Mouse (Mus musculus) large intestine, adult 2 months (tissue): Measurements from ENCODE around the gene Caskin2. TPM values are rescaled to one million over a fixed set of nuclear protein-coding genes. Genes with fewer than 3 reads are reported as not detected.
A peak's percentile ranks its signal among the peaks of the same experiment; 100 is the strongest.
"Not testable (repeated sequence)": the region's sequence is repeated elsewhere in the genome, so short reads cannot be mapped to it uniquely, and the experiment has no call there.

ENCODE experiments used
- DNase-seq: peaks from one replicate; pipeline ENCODE4 v3.0.0-alpha.2; 2012; ENCODE audit warnings: low read depth, low spot score
- WGBS: fragments of 180-500 bp; shearing (Covaris S2); methylation state at CpG from one replicate; pipeline ENCODE4 v1.1.7; 2018; 5-methylcytosine and 5-hydroxymethylcytosine counted together
- polyA plus RNA-seq: library from polyadenylated mRNA; depleted of rRNA; stranded (reverse); fragments of >200 nt; gene quantifications from 2 replicates; pipeline ENCODE4 v1.2.3, GENCODE M21; 2012; rRNA removed

The Caskin2 gene
- polyA plus RNA-seq, result 31.3 and 42.0 TPM in 2 replicates

DNA sequence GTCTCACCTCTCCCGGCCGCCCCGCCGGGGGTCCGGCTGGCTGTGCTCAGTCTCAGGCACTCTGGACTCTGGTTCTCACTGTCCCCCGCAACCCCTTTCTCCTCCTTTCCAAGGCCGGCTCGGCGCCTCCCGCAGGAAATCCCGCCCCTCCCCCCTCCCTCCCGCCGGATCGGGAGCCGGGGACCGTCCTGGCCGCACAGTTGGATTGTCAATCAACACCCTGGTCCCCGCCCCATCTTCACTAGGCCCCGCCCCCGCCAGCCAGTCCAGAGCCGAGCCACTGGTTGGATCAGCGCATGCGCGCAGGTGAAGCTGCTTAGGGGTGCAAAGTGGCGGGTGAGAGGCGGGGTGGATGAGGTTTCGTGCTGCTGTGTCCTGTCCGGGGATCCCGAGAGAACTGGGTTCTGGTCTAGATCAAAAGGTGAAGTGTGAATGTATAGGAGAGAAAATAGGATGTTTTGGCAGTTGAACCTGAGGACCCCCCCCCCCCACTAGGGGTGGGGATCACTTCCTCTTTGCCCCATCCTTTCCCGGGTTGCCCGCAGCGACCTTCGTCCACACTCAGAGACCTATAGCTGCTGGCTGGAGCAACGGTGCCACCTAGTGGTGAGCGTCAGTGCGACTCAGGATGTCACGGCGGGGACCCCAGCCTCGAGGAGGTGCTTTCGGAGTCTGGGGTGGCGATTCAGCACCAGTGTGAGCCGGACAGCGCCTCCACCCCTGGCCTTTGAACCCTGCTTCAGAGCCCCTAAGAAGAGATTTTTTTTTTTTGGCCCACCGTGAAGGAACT is at the start of gene Caskin2:
TSS of gene Caskin2 (minus strand) at position 133 of the 790 bp plus-strand sequence.
- under 1% methylated on average over 43 of the region's 44 CpGs for WGBS
- DNase-seq, result peak; percentile 86

DNA sequence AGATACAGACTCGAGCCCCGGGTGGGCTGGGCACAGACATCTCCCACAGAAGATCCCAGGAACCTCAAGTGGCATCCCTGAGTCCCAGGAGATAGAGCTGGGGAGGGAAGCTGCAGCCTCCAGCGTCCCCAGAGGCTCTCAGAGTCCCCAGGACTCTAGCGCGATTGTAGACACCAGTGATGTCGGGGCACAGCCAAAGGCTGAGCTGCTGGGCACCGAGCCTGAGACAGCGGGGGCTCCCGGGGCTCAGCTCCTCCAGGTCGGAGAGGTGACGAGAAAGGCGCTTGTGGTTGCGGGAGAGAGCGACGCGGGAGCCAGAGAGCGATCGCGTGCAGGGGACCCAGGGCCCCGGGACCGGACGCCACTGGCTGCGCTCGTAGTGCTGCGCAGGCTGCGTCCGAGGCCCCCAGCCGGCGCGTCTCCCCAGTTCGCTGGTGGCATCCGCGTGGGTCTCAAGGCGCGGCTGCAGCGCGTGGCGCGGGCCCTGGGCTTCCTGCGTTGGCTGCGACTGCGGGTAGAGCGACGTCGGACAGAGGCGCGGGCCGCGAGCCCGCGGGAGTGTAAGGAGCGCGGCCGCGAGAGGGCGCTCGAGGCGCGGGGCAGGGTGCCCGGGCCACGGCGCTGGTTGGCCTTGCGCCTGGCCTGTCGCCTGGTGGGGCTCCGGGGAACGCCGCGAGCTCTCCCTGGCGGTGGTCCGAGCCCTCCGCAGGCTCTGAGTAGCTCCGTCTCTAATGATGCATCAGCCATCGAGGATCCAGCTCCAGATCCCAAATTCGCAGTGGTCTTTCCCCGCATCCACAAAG is 45.9 kb upstream of the Caskin2 start:
- 1% methylated on average over 74 of the region's 75 CpGs for WGBS
- no peak for DNase-seq

- 44% methylated on average over 27 of the region's 27 CpGs for WGBS
Observed at GRCm38 (mm10) chr11:115858354-115858753, 44.9 kb upstream of the Caskin2 start, which contains the start of gene Myo15b. Gene Myo15b, plus strand, starts transcription at chr11:115858406.

DNA sequence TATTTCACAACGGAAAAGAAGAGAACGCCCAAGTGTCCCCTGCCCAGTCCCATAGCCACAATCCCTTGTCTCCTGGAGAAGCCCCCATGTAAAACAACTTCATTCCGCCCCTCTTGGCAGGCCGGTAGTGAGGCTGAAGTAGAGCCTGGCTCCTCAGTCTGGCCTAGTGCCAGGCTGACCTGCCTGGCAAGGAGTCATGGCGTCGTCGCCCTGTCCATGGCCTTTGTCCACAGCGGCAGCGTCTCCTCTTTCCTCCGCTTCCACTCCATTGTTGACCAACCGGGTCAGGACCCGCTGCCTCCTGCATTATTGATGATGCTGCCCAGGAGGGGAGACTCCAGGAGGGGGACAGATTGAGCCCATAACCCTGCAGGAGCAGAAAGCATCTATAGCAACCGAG is 44.5 kb upstream of the Caskin2 start:
- DNase-seq, result no peak
- WGBS, result 59% methylated on average over 13 of the region's 13 CpGs

More at GRCm38 (mm10) chr11:115858354-115858753, 44.9 kb upstream of the Caskin2 start, which contains the start of gene Myo15b:
- DNase-seq, result no peak

DNA sequence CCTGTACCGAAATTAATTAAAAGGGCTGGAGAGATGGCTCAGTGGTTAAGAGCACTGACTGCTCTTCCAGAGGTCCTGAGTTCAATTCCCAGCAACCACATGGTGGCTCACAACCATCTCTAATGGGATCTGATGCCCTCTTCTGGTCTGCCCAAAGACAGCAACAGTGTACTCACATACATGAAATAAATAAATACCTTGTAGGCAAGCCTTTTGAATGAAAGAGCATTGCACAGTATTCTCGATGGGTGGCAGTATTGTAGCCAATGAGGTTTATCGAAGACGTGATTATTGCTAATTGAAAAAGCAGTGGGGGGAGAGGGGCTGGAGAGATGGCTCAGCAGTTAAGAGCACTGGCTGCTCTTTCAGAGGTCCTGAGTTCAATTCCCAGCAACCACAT is 43.7 kb upstream of the Caskin2 start:
- WGBS, result 86% methylated on average over 4 of the region's 4 CpGs
- not testable (repeated sequence) for DNase-seq

DNA sequence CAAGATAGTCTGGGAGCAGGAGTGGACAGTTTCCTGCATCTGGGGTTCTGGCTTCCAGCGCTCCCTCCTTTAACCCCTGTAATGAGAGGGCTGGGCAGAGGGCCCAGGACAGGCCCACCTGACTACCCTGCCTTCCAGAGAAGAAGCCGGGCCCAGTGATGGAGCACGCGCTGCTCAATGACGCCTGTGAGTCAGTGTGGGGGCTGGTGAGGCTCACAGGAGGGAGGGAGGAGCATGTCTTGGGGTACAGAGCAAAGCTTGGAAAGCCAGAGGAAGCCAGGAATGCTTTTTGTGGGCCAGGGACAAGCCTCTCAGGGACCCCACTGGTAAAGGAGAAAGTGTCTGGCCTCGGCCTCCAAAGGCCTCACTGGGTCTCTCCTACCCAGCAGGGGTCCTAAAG is 41.2 kb upstream of the Caskin2 start:
- 88% methylated on average over 6 of the region's 6 CpGs for WGBS

DNA sequence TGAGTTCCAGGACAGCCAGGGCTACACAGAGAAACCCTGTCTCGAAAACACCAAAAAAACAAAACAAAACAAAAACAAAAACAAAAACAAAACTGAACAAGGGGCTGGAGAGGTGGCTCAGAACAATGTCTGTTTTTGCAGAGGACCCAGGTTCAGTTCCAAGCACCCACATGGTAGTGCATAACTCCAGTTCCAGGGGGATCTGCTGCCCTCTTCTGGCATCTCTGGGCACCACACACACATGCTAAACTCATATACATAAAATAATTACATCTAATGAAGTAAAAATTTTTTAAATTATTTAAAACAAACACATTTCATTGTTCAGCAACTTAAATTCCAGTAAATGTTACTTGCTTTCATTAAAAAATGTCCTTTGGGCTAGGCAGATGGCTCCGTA is 32.4 kb upstream of the Caskin2 start:
- DNase-seq, result no peak
- WGBS, result 98% methylated on average over 2 of the region's 2 CpGs

More for the DNA sequence above, 41.2 kb upstream of the Caskin2 start:
- no peak for DNase-seq

- no peak for DNase-seq
- WGBS, result 32% methylated on average over 8 of the region's 8 CpGs
Observed at GRCm38 (mm10) chr11:115844240-115844639, 30.8 kb upstream of the Caskin2 start.

- WGBS, result 46% methylated on average over 5 of the region's 5 CpGs
- peak; percentile 95 for DNase-seq
Observed at GRCm38 (mm10) chr11:115843891-115844239, 30.4 kb upstream of the Caskin2 start.

DNA sequence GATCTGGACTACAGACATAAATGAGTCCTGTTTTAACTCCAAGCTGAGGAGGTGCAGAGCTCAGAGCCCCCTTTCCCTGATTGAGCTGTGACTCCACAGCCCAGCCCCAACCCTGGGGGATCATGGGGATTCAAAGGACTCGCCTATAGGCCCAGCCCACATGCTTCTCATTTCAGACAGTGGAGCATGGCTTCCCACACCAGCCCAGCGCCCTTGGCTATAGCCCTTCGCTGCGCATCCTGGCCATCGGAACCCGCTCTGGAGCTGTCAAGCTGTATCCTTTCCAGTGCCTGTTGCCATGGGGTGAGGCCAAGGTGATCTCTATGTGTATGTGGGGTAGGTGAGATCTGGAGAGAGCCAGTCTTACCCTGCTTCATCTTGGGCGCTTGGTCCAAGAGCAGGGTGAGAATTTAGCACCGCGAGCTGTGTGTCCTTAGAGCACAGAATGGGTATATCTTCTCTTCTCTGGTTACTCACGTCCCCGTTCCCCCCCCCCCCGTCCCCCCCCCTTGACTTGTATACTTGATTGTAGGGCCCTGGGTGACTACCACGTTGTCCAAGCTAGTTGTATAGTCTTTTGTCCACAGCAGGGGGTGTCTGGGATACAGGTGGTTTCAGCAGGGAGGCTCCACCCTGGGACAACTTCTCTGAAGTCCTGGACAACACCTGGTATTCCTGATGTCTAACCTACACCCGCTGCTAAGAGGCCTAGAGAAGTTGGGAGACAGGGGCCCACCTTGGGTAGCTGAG is 29.9 kb upstream of the Caskin2 start:
- DNase-seq, result no peak
- WGBS, result 54% methylated on average over 14 of the region's 14 CpGs

DNA sequence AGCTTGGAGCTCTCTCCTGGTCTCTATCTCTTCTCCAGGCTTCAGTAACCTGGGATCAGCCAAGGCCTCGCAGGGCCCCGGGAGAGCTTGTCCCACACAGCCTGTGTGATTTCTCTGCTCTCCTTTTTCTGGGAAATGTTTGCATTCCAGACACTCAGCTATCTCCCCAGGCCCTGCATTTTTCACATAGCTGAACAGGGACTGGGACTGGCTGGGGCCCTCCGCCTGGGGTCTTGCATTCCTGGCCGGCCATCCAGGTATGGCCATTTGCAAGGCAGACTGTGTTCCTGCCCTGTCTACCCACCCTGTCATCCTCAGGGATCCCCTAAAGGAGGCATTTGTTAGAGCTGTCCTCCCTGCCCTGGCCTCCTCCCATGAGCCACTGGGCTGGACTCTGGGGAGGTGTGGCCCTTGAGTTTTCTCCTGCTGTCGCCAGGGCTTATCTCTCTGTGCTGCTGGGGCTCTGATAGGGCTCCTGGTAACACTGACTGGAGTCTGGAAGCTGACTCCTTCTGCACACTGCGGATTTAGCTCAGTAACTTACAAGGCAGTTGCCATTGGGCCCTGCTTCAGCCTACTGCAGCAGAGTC is 28.6 kb upstream of the Caskin2 start:
- no peak for DNase-seq
- 36% methylated on average over 6 of the region's 6 CpGs for WGBS

GRCm38 (mm10) chr11:115841044-115841443 is 27.6 kb upstream of the Caskin2 start:
- 85% methylated on average over 6 of the region's 6 CpGs for WGBS
- no peak for DNase-seq

DNA sequence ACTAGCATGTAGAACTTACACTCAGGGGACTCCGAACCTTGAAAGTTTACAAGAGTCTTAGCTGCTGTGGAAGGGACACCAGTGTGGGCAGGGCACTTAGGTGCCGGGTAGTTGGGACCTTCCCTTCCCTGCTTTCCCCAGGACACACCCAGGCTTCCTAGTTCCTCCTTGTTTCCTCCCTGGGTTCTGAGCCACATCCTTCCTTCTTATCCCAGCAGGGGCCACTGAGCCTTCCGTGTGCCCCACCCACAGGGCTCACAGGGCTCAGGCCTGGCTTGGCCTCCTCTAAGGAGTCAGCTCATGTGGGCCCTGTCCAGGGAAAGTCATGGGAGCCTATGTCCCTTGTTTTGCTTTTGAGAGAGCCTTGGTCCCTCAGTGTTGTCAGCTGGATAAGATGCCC is 26.3 kb upstream of the Caskin2 start:
- 31% methylated on average over 3 of the region's 3 CpGs for WGBS
- no peak for DNase-seq

DNA sequence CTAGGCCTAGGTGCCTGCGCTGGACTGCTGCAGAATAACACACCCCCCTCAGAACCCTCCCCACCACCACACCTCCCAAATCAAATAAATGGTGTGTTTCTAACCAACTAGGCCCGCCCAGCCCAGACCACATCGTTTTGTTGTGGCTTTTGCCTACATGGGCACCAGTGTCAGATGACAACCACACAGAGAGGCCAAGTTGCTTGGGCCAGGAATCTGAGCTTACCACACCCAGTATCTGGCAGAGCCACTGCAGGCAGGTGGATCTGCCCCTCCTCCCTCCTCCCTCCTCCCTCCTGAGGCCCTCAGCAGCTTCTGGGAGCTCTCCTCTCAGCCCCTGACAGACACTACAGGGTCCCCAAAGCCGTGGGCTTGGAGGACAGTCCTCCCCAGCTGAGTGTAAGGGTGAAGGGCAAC is 25.5 kb upstream of the Caskin2 start:
- WGBS, result 27% methylated on average over 4 of the region's 4 CpGs
- peak; percentile 73 for DNase-seq

GRCm38 (mm10) chr11:115837606-115838345 is 24.3 kb upstream of the Caskin2 start:
- no peak for DNase-seq
- 52% methylated on average over 22 of the region's 22 CpGs for WGBS

GRCm38 (mm10) chr11:115836656-115837395 is 23.4 kb upstream of the Caskin2 start:
- no peak for DNase-seq
- WGBS, result 29% methylated on average over 11 of the region's 11 CpGs

DNA sequence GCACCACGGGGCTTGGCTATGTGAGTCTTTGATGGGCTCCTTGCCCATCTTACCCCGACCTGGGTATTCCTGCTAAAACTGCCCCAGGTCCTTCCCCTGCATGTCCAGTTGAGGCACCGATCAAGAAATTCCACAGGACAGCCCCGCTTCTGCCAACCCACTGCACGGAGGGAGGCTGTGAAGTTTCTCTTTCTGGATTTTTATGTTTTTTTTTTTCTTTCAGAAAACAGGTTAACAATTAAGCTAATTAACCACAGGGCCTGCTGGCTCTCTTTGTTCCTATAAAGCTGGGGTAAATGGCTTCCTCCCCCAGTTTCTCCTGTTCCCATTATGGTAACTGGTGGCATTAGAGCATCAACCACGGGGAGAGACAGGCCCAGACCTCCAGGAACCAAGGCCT is 20.6 kb upstream of the Caskin2 start:
- WGBS, result 38% methylated on average over 6 of the region's 6 CpGs
- no peak for DNase-seq

DNA sequence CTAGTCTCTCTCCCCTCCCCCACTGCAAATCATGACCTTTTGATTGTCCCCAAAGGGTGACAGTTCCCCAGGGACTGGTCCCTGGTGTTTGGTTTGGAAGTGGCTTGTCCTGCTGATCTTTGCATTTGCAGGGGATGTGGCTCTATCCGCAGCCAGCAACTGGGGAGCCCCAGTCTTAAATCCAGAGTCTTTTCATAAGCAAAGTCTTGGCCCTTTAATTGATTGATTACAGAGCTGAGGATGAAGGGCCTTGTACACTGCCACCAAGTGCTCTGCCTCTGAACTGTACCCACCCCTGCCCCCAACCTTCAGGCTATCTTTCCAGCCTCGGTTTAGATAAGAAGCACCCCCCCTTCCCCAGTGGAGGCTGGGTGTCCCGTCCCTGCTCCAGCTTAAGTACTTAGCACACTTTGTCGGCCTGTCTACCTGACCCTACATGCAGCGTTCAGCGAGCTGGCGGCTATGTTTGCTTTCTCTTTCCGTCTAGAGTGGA is 19.6 kb upstream of the Caskin2 start:
- WGBS, result 22% methylated on average over 8 of the region's 8 CpGs
- no peak for DNase-seq
